Mouse (Mus musculus) fibroblast of lung, adult 2 months (primary cell): ENCODE results near the gene Glis2.

Experiments
- DNase-seq: peaks from one replicate; pipeline ENCODE4 v3.0.0-alpha.2; 2011; ENCODE audit warnings: low read depth

Glis2 gene

DNA sequence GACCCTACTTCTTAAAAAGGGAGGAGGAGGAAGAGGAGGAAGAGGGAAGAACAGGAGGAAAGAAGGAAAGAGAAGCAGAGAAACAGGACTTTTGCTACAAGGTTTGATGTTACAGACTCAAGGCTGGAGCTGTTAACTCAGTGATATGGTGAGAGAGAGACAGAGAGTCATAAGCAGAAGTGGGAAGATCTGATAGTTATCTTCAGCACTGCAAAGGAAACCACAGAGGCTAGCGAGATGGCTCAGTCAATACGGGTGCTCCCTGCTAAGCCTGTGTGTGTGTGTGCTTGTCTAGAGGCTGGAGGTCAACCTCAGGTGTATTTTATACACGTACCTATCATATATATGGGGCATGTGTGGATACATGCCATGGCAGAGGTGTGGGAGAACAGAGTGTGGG lies 10.7 kb upstream of the Glis2 start:
- DNase-seq = no peak

DNA sequence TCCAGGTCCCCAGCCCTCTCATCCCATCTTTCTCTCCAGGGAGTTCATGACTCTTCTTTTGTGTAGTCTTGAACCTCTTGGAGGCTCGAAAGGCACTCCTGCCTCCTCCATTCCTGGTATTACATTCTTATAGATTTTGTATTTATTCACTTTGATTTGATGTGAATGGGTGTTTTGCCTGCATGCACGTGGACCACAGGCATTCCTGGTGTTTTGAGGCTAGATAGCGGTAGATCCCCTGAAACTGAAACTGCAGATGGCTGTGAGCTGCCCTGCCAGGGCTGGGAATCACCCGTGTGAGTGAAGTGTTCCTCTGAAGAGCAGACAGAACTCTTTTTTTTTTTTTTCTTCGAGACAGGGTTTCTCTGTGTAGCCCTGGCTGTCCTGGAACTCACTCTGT lies 10.1 kb upstream of the Glis2 start:
- DNase-seq = no peak

DNA sequence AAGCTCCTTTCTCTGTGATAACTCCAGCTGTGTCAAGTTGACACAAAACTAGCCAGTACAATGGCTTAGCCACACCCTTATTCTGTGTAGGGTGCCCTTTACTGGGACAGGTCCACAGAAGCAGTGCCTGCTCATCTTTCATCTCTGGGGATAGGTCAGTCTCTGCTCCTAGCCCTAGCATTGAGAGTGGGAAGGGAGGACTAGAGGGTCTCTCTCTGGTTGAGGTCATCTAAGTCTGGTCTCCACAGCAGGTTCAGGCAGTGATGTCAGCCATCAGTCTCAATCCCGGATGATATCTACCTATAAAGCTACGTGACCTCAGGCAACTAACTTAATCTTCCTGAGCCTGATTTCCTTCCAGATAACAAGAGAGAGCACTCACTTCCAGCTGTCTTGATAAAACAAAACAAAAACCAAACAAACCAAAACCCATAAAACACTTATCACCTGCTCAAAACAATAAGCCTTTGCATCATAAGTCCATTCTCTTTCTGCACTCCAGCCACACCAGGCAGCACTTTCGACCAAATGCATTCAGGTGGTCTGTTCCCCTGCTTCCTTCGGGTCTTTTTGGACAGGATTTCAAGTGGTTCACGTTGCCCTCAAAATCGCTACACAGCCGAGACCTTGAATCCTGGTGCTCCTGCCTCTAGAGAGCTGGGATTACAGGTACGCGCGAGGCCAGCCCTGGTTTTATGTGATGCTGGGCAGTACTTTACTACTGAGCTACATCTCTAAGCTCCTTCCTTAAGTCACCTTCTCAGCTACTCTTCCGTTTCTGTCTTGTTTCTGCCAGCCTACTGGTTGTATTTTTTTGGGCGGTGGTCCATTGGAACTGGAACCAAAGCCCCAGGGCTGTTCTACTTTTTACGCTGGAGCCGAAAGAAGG lies 8.6 kb upstream of the Glis2 start:
- no peak for DNase-seq

DNA sequence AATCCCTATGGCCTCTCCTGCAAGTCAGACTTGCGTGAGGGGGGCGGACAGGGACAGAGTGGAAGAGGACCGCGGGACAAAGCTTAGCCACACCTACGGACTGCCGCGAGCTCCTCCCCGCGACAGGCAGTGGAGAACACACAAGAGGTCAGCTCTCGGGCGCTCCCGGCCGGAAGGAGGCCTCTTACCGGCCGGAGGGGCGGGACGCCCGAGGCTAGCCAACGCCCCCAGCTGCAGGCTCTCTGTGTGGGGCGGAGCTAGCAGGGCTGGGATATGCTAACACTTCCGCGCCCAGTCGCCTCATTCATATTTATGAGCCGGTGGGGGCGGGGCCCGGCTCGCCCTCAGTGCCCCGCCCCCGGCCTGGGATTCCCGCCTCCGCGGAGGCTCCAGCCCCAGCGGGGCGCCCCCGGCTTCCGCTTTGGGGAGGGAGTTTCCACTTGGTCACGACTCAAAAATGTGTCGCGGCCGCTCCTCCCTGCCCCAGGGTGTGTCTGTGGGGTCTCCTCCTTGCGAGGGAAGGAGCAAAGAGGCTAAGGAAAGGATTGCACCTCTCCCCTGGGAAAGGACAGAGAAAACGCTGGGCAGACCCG lies 7.9 kb upstream of the Glis2 start:
- peak; percentile 93 for DNase-seq

DNA sequence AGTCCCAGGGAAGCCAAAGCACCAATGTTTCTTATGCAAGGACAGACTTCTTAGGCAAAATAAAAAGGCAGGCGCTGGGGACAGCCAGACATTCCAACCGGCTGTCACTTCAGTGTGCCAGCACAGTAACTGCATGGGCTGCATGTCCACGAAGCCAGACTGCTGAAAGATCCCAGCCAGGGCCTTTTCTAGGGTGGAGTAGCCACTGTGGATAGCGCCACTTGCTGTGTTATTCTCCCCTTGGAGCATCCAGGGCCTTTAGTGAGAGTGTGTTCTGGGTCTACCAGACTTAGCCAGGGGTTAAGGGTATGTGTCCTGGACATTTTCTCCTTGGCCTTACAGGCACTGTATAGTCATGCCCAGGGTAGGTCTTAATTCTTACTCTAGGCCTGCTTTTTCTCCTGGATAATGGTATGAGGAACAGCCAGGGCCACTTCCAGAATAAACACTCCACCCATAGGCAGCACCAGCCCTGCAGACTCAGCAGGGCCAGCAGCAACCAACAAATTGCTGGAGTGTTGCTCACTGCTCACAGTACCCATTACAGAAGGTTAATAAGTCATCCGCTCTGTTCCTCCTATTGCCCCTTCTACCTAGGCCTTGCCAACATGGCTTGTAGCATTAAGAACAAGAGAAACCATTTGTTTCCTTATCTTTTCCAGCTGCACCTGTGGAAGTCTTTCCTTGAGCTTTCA lies 6.8 kb upstream of the Glis2 start:
- no peak for DNase-seq

DNA sequence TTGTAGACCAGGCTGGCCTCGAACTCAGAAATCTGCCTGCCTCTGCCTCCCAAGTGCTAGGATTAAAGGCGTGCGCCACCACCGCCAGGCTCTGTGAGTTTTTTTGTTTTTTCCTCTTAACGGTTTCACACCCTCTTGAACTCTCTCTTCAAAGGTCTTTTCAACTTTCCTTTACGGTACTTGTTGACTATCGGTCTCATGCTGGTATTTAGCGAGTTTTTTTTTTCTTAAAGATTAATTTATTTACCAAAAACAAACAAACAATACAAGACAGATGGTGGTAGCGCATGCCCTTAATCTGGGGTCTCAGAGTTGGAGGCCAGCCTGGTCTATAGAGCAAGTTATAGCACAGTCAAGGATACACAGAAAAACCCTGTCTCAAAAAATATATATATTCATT lies 4.3 kb upstream of the Glis2 start:
- DNase-seq = no peak

DNA sequence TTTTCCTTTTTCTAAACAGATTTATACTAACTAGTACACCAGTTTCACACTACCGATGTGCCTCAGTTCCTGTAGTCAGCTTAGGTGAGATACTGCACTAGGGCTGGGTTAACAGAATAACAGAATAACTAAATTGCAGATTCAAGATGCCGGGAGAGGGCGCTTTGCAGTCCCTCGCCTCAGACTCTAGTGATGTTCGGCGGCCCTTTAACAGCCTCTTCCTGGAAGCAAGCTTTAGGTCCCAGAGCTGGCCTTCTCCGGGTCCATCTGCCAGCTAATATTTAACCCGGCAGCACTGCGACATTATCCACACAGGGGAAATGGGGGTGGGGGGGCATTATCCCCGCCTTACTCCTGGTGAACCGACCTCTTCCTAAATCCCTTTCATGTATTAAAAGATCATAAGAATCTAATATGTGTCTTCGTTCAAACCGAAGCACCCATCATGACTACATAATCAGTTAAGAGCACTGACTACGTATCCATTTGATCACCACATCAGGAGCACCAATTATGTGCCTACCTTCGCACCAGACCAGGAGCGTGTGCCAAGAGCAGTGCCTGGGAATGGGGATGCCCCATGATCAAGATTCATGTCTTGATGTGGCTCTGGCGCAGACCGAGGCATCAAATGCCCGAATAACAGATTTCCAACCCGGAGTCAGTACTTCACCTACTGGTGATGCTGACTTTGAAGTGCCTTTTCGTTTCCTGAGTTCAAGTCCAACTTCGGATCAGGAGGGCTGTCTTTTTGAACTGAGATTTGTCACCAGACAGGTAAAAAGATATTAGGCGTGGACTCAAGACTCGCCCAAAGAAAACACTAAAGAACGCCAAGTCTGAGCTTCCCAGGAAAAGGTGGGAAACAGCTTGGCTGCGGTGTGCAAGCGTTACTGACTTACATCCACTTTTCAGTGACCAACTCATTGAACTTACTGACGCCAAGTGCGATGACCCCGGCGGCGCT lies 1.3 kb upstream of the Glis2 start:
- no peak for DNase-seq

DNA sequence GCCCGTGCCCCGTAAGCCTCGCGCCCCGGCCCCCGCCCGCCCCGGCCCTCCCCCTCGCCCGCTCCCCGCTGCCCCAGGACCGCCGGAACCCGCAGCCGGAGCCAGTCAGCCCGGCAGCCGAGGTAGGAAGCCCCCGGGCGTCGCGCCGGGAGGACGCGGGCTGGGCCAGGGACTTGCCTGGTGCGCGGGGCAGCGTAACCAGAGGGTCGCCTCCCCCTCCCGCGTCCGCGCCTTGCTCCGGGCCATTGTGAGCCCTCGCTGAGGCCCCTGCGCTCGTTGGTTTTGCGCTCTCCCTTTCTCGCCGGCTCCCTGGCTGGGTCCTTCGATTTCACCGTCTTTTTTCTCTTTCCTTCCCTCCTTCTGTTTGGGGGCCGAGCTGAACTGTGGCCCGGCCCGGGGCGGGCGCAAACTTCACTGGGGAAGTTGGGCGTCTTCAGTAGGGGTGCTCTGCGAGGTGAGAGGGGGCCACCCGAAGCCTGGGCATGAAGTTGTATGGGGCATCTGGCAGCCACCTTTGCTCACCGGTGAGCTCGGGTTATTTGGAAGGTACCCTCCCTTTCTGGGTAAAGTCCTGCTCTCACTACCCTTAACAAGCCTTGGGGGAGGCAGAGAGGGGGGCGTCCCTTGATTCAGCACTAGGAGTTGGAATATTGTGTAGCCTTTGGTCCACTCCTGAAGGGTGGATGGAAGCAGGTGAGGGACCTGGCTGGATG lies 457 bp downstream of the Glis2 start:
- DNase-seq = no peak

DNA sequence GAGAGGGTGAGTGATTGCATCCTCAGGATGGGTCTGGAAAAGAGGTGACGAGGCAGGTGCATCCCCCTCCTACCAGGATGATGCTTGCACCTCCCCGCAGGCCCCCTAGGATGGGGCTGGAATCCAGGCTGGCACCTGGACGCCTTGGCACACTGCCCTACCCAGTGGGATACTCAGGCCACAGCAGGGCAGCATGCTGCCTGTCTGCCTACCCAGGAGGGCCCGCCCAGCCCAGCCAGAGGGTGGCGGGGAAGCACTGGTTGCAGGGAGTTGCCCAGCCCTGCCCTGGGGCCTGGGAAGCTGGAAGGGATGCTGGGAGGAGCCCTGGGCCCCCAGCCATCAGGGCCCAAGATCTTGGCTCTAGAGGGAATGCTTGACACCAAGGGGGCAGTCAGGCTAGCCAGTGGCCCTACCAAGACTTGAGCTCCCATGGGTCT lies 1.0 kb downstream of the Glis2 start:
- no peak for DNase-seq

DNA sequence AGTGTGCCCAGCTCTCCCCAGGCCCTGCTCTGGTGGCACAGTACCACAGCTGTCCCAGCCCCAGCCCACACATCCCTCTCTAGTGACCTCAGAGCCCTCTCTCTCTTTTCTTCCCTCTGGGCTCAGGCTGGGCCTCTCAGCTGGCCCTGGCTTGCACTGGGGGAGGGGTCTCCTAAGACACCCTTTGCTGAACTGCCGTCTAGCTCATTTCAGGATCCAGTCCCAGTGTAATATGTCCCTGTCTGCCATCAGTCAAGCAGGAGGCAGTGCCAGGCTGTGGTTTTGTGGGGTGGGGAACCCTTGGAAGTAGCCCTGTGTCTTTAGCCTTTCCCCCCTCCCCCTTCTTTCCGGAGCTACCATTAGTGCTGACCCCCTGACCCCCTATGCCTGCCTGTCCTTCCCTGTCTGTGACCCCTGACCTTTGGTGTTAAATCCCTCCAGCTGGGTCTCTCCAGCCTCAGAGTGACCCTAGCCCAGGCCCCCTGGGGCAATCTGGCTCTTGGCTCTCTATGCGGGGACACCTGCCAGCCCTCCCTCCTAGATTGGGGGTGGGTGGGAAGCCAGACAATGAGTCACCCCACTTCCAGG lies 1.7 kb downstream of the Glis2 start:
- DNase-seq = no peak

DNA sequence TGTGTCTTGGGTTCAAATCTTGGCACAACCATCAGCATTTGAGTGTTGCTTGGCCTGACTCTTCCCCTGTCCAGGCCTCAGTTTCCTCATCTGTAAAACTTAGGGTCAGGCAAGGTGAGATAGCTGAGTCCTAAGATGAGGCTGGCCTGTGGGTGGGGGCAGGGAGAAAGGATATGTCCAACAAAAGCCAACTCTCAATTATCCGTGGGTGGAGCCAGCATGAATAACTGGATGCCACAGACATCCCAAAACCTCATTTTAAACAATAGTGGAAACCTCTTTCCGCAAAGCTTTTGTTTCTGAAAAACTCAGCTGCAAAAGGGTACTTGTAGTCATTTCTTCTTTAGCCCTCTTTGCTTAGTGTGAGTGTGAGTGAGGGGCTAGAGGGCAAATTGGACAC lies 2.3 kb downstream of the Glis2 start:
- no peak for DNase-seq

DNA sequence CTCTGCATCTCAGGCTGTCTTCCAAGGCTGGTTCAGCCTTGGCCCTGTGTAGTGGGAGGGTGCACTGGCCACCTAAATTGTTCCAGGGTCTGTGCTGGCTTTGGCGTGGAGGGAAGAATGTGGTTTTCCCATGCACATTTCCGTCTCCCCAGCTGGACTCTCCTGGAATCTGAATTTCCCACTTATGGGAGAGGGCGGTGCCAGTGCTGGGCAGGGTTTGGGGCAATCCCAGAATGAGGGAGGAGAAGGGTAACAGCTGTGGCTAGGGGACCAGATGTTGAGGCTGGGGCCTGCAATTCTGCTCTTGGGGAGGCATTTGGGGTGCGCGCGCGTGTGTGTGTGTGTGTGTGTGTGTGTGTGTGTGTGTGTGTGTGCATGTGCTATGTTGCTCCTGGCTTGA lies 2.8 kb downstream of the Glis2 start:
- DNase-seq = no peak

DNA sequence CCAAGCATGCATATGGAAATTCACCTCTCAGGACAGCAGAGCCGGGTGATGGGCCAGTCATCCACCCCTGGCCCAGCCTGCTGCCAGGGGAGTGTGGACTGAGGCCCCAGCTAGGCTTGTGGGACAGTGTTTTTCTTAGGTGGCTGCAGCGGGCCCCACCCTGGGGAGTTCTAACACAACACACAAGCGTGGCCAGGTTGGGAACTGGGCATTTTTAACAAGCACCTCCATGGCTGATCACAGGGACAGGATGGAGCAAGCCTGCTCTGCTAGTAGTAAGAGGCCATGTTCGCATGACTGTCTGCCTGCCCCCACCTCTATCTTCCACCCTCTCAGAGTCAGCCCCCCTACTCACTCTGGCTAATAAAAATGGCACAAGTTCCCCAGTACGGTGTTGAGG lies 3.5 kb downstream of the Glis2 start:
- DNase-seq = no peak

DNA sequence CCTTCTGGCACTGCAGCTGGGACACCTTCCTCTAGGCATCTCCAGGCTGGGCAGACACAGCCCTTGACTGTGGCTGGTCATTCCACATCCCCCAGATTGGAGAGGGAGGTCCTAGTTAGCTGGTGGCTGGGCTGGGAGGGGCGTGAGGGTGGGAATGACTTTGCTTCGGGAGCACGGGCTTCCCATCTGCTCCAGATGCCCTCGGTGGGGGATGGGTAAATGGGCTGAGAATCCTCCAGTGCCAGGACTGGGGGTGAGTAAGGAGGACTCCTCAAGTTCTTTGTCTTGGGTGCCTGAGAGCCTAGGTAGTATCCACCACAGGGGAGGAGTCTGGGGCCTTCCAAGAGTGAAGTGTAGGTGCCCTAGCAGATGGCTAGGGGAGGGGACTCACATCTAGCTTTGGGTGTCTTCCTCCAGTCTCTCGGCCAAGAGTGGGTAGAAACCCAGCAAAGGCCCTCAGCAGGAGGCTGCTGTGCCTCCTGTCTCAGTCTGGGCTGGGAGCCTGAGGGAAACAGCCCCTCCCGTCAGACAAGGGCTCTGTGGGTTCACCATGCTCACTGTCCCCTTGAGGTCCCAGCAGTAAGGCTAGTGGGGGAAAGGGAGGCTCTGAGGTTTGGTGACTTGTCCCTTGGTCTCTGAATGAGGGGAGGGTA lies 4.5 kb downstream of the Glis2 start:
- DNase-seq = no peak

DNA sequence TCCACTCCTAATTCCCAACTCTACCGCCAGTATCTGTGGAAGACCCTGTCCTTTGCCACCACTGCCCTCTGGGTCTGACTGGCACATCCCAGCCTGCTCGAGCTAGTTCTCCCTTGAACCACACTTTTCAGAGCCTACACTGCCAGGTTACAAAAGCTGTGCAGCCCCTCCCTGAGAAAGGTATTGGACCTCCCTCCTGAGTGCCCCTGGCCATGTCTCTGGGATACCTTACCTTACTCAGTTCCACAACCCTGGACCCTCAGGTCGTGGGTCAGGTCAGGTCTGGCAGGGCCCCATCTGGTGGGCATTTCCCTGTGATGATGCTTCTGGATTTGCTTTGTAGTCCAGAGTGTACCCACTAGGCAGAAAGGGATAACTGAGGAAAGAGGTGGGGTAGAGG lies 5.1 kb downstream of the Glis2 start:
- no peak for DNase-seq

DNA sequence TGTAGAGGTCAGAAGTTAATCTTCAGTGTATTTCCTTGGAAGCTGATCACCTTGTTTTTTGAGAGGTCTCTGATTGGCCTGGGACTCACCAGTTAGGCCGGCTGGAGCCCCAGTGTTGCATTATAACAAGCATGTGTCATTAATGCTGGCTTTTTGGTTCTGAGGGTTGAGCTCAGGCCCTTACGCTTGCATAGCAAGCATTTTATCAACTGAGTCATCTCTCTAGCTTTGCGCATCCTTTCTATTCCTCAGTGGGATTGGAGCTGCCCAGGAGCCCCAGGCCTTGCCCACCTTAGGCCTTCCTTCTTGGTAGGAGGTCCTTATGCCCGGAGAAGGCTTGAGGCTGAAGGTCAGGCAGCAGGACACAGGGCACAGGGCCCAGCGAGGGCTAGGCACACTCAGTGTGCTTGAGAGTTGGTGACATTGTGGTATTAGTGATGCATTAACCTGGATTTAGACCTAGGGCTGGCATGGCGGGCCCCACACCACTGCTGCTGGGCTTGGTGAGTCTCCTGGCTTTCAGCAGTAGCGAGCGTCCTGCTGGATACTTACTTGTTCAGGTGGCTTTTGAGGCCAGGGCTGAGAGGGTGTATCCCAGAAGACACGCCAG lies 6.3 kb downstream of the Glis2 start:
- no peak for DNase-seq

DNA sequence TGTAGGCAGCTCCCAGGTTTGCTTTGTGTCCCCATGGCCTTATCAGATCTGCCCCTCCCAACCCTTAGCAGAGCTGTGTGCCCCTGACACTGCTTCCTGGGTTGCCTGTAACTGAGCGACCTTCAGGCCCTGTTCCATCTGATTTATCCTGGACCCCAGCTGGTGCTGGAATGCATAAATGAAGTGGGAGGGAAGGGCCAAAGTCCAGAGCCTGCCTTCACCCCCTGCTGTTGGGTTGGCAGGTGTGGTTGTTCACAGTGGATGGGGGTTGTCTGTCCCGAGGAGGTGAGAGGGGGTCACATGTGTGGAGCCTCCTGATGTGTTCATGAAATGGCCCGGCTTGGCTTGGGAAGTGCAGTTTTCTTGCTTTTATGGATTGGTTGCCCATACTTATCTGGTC lies 7.7 kb downstream of the Glis2 start:
- no peak for DNase-seq

DNA sequence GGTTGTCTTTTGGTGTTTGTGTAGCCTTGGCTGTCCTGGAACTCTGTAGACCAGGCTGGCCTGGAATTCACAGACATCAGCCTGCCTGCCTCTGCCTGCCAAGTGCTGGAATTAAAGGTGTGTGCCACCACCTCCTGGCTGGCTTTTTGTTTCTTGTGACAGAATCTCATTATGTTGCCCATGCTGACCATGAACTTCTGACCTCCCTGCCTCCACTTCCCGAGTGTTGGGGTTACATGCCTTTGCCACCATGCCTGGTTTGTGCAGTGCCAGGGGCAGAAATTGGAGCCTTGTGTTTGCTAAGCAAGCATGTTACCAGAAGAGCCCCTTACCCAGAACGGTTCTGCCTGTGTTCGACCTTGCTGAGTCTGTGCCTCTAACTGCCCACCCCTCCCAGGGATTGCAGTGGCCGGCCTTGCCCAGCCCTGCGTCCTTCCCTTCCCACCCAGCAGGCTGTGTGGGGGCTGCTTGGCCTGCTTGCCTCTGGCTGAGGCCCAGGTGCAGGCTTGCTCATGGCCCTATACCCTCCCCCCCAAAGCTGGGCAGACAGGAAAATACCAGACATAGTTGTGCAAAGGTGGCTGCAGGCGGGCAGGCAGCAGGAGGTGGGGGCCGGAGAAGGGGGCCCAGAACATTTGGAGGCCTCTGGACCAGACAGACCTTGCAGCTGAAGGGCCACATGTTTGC lies 8.4 kb downstream of the Glis2 start:
- DNase-seq = no peak

DNA sequence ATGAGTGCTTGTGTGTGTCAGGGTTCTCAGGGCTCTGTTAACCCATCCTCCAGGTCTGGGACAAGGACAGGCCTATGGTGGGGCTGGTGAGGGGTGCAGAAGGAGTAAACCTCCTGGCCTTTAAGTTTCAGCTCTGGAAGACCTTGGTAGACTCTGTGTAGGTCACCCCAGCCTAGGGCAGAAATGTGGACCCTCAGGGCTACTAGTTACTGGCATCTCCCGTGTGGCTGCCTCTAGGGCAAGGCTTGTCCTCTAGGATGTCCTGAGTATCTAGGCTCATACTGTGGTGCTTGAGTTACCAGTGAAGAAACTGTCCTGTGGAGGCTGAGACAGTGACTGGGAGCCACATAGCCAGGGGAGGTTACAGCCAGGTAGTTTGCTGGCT lies 8.9 kb downstream of the Glis2 start:
- no peak for DNase-seq
